Mouse (Mus musculus) urinary bladder, postnatal 10 days (tissue): ENCODE results near the gene Atp1b3.
"Not testable (repeated sequence)": the region's sequence is repeated elsewhere in the genome, so short reads cannot be mapped to it uniquely, and the experiment has no call there.

Source experiments
- DNase-seq: peaks from one replicate; pipeline ENCODE4 v3.0.0; 2022; ENCODE audit warnings: low spot score

Gene Atp1b3

GRCm38 (mm10) chr9:96364141-96364838 lies at the start of gene Atp1b3:
Gene Atp1b3, minus strand, starts transcription at chr9:96364442.
- DNase-seq = peak; percentile 99

GRCm38 (mm10) chr9:96412821-96413405 lies 48.7 kb upstream of the Atp1b3 start:
- DNase-seq = no peak

- no peak for DNase-seq
Measured at GRCm38 (mm10) chr9:96404312-96404711, 40.1 kb upstream of the Atp1b3 start.

- not testable (repeated sequence) for DNase-seq
Measured at GRCm38 (mm10) chr9:96399916-96400315, 35.7 kb upstream of the Atp1b3 start.

GRCm38 (mm10) chr9:96399425-96399878 lies 35.2 kb upstream of the Atp1b3 start:
- DNase-seq = no peak

- DNase-seq = no peak
Measured at GRCm38 (mm10) chr9:96398614-96399013, 34.4 kb upstream of the Atp1b3 start.

GRCm38 (mm10) chr9:96398165-96398564 lies 33.9 kb upstream of the Atp1b3 start:
- no peak for DNase-seq

- no peak for DNase-seq
Measured at GRCm38 (mm10) chr9:96394910-96395690, 30.9 kb upstream of the Atp1b3 start.

- no peak for DNase-seq
Measured at GRCm38 (mm10) chr9:96393731-96394235, 29.5 kb upstream of the Atp1b3 start.

- no peak for DNase-seq
Measured at GRCm38 (mm10) chr9:96393112-96393511, 28.9 kb upstream of the Atp1b3 start.

- DNase-seq = no peak
Measured at GRCm38 (mm10) chr9:96391921-96392320, 27.7 kb upstream of the Atp1b3 start.

- DNase-seq = no peak
Measured at GRCm38 (mm10) chr9:96383714-96384487, 19.7 kb upstream of the Atp1b3 start.

GRCm38 (mm10) chr9:96382756-96383155 lies 18.5 kb upstream of the Atp1b3 start:
- DNase-seq = no peak

GRCm38 (mm10) chr9:96381393-96381792 lies 17.2 kb upstream of the Atp1b3 start:
- DNase-seq = no peak

GRCm38 (mm10) chr9:96379551-96379950 lies 15.3 kb upstream of the Atp1b3 start:
- DNase-seq = no peak

GRCm38 (mm10) chr9:96378747-96379146 lies 14.5 kb upstream of the Atp1b3 start:
- DNase-seq = no peak

- no peak for DNase-seq
Measured at GRCm38 (mm10) chr9:96377096-96377495, 12.9 kb upstream of the Atp1b3 start.

- DNase-seq = no peak
Measured at GRCm38 (mm10) chr9:96375819-96376218, 11.6 kb upstream of the Atp1b3 start.

- no peak for DNase-seq
Measured at GRCm38 (mm10) chr9:96371075-96371474, 6.8 kb upstream of the Atp1b3 start.

- DNase-seq = no peak
Measured at GRCm38 (mm10) chr9:96369654-96370384, 5.6 kb upstream of the Atp1b3 start.

GRCm38 (mm10) chr9:96365271-96365872 lies 1.1 kb upstream of the Atp1b3 start:
- no peak for DNase-seq
